Mouse (Mus musculus) small intestine, adult 2 months (tissue): ENCODE measurements around the gene Atf3. TPM values are rescaled to one million over a fixed set of nuclear protein-coding genes. Genes with fewer than 3 reads are reported as not detected.

Source experiments
- H3K27ac ChIP-seq: fragments of 200-500 bp; 2 replicates; pipeline ENCODE4 v1.5.1; 2012; ENCODE audit warnings: low read depth, low read length, control low read depth, inconsistent platforms; ENCODE audit not compliant: insufficient read depth
- H3K27me3 ChIP-seq: fragments of 200-500 bp; 2 replicates; pipeline ENCODE4 v1.6.1; 2012; ENCODE audit warnings: mild to moderate bottlenecking, moderate library complexity, low read length, inconsistent platforms; ENCODE audit not compliant: control insufficient read depth, insufficient read depth
- H3K36me3 ChIP-seq: fragments of 200-500 bp; 2 replicates; pipeline ENCODE4 v1.6.1; 2012; ENCODE audit warnings: mild to moderate bottlenecking, low read length, control low read depth, inconsistent platforms; ENCODE audit not compliant: control insufficient read depth, insufficient read depth
- H3K4me1 ChIP-seq: fragments of 200-500 bp; 2 replicates; pipeline ENCODE4 v1.6.1; 2012; ENCODE audit warnings: low read length, inconsistent platforms, mixed read lengths; ENCODE audit not compliant: control insufficient read depth, insufficient read depth, insufficient read length
- H3K4me3 ChIP-seq: fragments of 200-500 bp; 2 replicates; pipeline ENCODE4 v1.5.1; 2012; ENCODE audit warnings: low read depth, mild to moderate bottlenecking, control low read depth, inconsistent platforms, low read length, moderate library complexity
- CTCF ChIP-seq: fragments of 200-500 bp; IDR thresholded peaks from 2 replicates; pipeline ENCODE4 v1.5.1; 2012; ENCODE audit warnings: low read depth, mild to moderate bottlenecking, control low read depth, inconsistent platforms, low read length, moderate library complexity, mixed read lengths; ENCODE audit not compliant: insufficient replicate concordance, insufficient read length; ENCODE audit errors: extremely low read depth
- POLR2A ChIP-seq: fragments of 200-500 bp; IDR thresholded peaks from 2 replicates; pipeline ENCODE4 v1.6.1; 2012; ENCODE audit warnings: low read depth, mild to moderate bottlenecking, control low read depth, inconsistent platforms, low read length, moderate library complexity
- WGBS: fragments of 180-500 bp; shearing (Covaris S2); methylation state at CpG from one replicate; pipeline ENCODE4 v1.1.7; 2018; 5-methylcytosine and 5-hydroxymethylcytosine counted together
- polyA plus RNA-seq: library from polyadenylated mRNA; depleted of rRNA; stranded (reverse); fragments of >200 nt; gene quantifications from 2 replicates; pipeline ENCODE4 v1.2.3, GENCODE M21; 2012

The Atf3 gene
- polyA plus RNA-seq, 1 experiment: 41.0 TPM

- Histone ChIP-seq H3K4me3 (no peak overlapping the region), H3K4me1 (peaks cover 22% of the 10 kb centered on the region), H3K27ac (no peak overlapping the region), H3K36me3 (0 out of 2 replicates have a peak, but pooled peaks cover 1% of the 10 kb centered on the region), H3K27me3 (no peaks in the 10 kb centered on the region)
- 33% methylated on average over 15 of the region's 15 CpGs for WGBS
- no peak for TF ChIP-seq POLR2A
- TF ChIP-seq CTCF: no peak
These were observed 39.2 kb downstream of the Atf3 start for GRCm38 (mm10) chr1:191178511-191179188.

- 45% methylated on average over 7 of the region's 7 CpGs for WGBS
- TF ChIP-seq CTCF (no peak), POLR2A (no peak)
These were observed 41.0 kb downstream of the Atf3 start for GRCm38 (mm10) chr1:191176887-191177286.

GRCm38 (mm10) chr1:191172487-191172886 lies 45.4 kb downstream of the Atf3 start:
- 18% methylated on average over 6 of the region's 6 CpGs for WGBS

More at GRCm38 (mm10) chr1:191176887-191177286, 41.0 kb downstream of the Atf3 start:
- H3K4me3 ChIP-seq: no peak overlapping the region
- H3K27me3 ChIP-seq: no peaks in the 10 kb centered on the region
- H3K36me3 ChIP-seq: peaks cover 10% of the 10 kb centered on the region
- H3K4me1 ChIP-seq: peaks cover 22% of the 10 kb centered on the region
- H3K27ac ChIP-seq: no peak overlapping the region

GRCm38 (mm10) chr1:191170444-191170843 lies 47.4 kb downstream of the Atf3 start:
- Histone ChIP-seq H3K27ac (no peak overlapping the region), H3K36me3 (peaks cover 16% of the 10 kb centered on the region), H3K27me3 (no peaks in the 10 kb centered on the region), H3K4me1 (peaks cover 4% of the 10 kb centered on the region; the same call in 1 of the 2 replicates), H3K4me3 (no peak overlapping the region)
- 23% methylated on average over 2 of the region's 2 CpGs for WGBS
- TF ChIP-seq CTCF: no peak
- no peak for TF ChIP-seq POLR2A

More at GRCm38 (mm10) chr1:191172487-191172886, 45.4 kb downstream of the Atf3 start:
- H3K4me1 ChIP-seq: peaks cover 11% of the 10 kb centered on the region; the same call in 1 of the 2 replicates
- no peak overlapping the region for H3K4me3 ChIP-seq
- peaks cover 16% of the 10 kb centered on the region for H3K36me3 ChIP-seq
- no peak overlapping the region for H3K27ac ChIP-seq
- peak; percentile 45; the same call in 1 of the 2 replicates for TF ChIP-seq CTCF
- no peak for TF ChIP-seq POLR2A
- no peaks in the 10 kb centered on the region for H3K27me3 ChIP-seq

GRCm38 (mm10) chr1:191166189-191166588 lies 51.6 kb downstream of the Atf3 start:
- Histone ChIP-seq H3K4me3 (no peak overlapping the region), H3K36me3 (peaks cover 5% of the 10 kb centered on the region; the same call in 1 of the 2 replicates), H3K27me3 (no peaks in the 10 kb centered on the region), H3K27ac (no peak overlapping the region), H3K4me1 (peaks cover 4% of the 10 kb centered on the region; the same call in 1 of the 2 replicates)
- 79% methylated on average over 4 of the region's 4 CpGs for WGBS
- TF ChIP-seq POLR2A (no peak), CTCF (no peak)

GRCm38 (mm10) chr1:191164717-191165116 lies 53.1 kb downstream of the Atf3 start, which contains the start of gene Fam71a:
TSS of gene Fam71a (minus strand) at chr1:191164817.
- Histone ChIP-seq H3K4me1 (no peaks in the 10 kb centered on the region), H3K36me3 (no peaks in the 10 kb centered on the region), H3K4me3 (no peak within 1 kb of the TSS), H3K27ac (no peak within 1 kb of the TSS), H3K27me3 (no peaks in the 10 kb centered on the region)
- 75% methylated on average over 3 of the region's 3 CpGs for WGBS
- TF ChIP-seq CTCF (no peak), POLR2A (no peak)

GRCm38 (mm10) chr1:191154314-191154713 lies 63.5 kb downstream of the Atf3 start:
- Histone ChIP-seq H3K4me3 (no peak overlapping the region), H3K4me1 (no peaks in the 10 kb centered on the region), H3K27me3 (no peaks in the 10 kb centered on the region), H3K36me3 (no peaks in the 10 kb centered on the region), H3K27ac (no peak overlapping the region)
- TF ChIP-seq POLR2A: no peak
- no peak for TF ChIP-seq CTCF
- WGBS: 30% methylated on average over 3 of the region's 3 CpGs
